Mouse (Mus musculus) erythroblast, embryonic 14.5 days (primary cell): ENCODE results near the gene S100a3.

Experiments
- GATA1 ChIP-seq: IDR thresholded peaks from 2 replicates; pipeline ENCODE4 v1.6.1; 2012; ENCODE audit warnings: low read length, inconsistent platforms, mixed read lengths
- TAL1 ChIP-seq: IDR thresholded peaks from 3 replicates; pipeline ENCODE4 v1.6.1; 2012; ENCODE audit warnings: low read length, inconsistent platforms, mixed read lengths

DNA sequence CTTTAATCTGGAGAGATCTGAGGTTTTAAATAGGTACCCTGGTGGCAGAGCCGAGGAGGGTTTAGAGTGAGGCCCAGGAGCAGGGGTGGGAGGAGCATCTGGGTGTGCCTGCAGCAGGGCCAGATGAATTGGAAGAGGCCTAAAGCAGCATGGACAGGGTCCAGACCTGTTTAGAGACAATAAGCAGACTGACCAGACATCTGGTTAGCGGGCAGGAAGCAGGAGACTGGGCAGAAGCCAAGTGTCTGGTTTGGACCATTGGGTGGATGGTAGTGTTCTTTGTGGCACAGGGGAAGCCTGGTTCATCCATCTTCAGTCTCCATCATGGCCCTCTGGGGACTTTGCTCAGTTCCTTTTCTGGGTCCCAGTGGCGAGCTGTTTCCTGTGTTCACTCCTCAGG lies 23.5 kb downstream of the S100a3 start:
- no peak for TF ChIP-seq GATA1
- no peak for TF ChIP-seq TAL1
